ENCODE assay signal across 9 mouse cellular contexts in genomic region chr5:119626662-119627061, GRCm38 (mm10). TPM values are rescaled to one million over a fixed set of nuclear protein-coding genes. Genes with fewer than 3 reads are reported as not detected.
DNase-seq lines count a peak whose midpoint lies in the region; ATAC-seq and TF ChIP-seq lines count a peak whose summit lies in the region.
"Had no signal": no experiment of that assay in that cellular context is flagged by ENCODE, and none has a peak within 500 bp of the region (broad histone marks: within the 10 kb centered on the region; RNA-seq: fewer than 3 reads in every experiment).

No protein-coding gene starts in this region.

- H3K36me3 ChIP-seq in lung, embryonic 16.5 days (ENCODE audit: control insufficient read depth, insufficient read depth, low read length), result no peaks in the 10 kb centered on the region
- no peaks in the 10 kb centered on the region for H3K36me3 ChIP-seq in hindbrain, postnatal 0 days (ENCODE audit: insufficient read depth, low read length)
- H3K36me3 ChIP-seq in neural tube, embryonic 12.5 days, result no peaks in the 10 kb centered on the region
- H3K36me3 ChIP-seq: liver, embryonic 15.5 days had no signal

- H3K4me3 ChIP-seq in lung, embryonic 16.5 days (ENCODE audit: low read length), result peak overlapping the region; percentile 38
- no peak overlapping the region for H3K4me3 ChIP-seq in lung, adult 2 months (replicated peaks; ENCODE audit: extremely low read depth, low read depth, low read length)
- 0 out of 2 replicates have a peak overlapping the region, but pooled peaks have one; percentile 18 for H3K4me3 ChIP-seq in hindbrain, postnatal 0 days (ENCODE audit: low read length)
- H3K4me3 ChIP-seq in neural tube, embryonic 12.5 days, result peak overlapping the region; percentile 9
- H3K4me3 ChIP-seq: liver, embryonic 15.5 days had no signal

- peaks cover 40% of the 10 kb centered on the region for H3K4me1 ChIP-seq in lung, embryonic 16.5 days (replicated peaks; ENCODE audit: control insufficient read depth, insufficient read depth, low read length)
- H3K4me1 ChIP-seq in lung, adult 2 months (ENCODE audit: control insufficient read depth, insufficient read depth, low read length), result peaks cover 3% of the 10 kb centered on the region; the same call in 1 of the 2 replicates
- 0 out of 2 replicates have a peak, but pooled peaks cover 8% of the 10 kb centered on the region for H3K4me1 ChIP-seq in hindbrain, postnatal 0 days (ENCODE audit: insufficient read depth, low read length)
- peaks cover 14% of the 10 kb centered on the region for H3K4me1 ChIP-seq in neural tube, embryonic 12.5 days
- H3K4me1 ChIP-seq: liver, embryonic 15.5 days had no signal

- H3K27me3 ChIP-seq in lung, embryonic 16.5 days (ENCODE audit: control insufficient read depth, insufficient read depth, low read depth, low read length), result peaks cover 11% of the 10 kb centered on the region
- H3K27me3 ChIP-seq in hindbrain, postnatal 0 days (ENCODE audit: insufficient read depth, low read length), result peaks cover 31% of the 10 kb centered on the region
- peaks cover 54% of the 10 kb centered on the region for H3K27me3 ChIP-seq in neural tube, embryonic 12.5 days (replicated peaks)

- peak overlapping the region; percentile 90 for H3K27ac ChIP-seq in lung, embryonic 16.5 days (ENCODE audit: low read length)
- H3K27ac ChIP-seq in hindbrain, postnatal 0 days, result no peak overlapping the region
- H3K27ac ChIP-seq in neural tube, embryonic 12.5 days, result no peak overlapping the region
- H3K27ac ChIP-seq: liver, embryonic 15.5 days had no signal

- no peaks in the 10 kb centered on the region for H3K9me3 ChIP-seq in lung, embryonic 16.5 days (ENCODE audit: control insufficient read depth, low read length)
- H3K9me3 ChIP-seq in hindbrain, postnatal 0 days (ENCODE audit: low read length), result no peaks in the 10 kb centered on the region
- no peaks in the 10 kb centered on the region for H3K9me3 ChIP-seq in neural tube, embryonic 12.5 days
- H3K9me3 ChIP-seq: liver, embryonic 15.5 days had no signal

- intact Hi-C loops in left cerebral cortex, postnatal 14 days (cut with DNase I), result no loop called here

- TF ChIP-seq POLR2A in lung, adult 2 months (IDR thresholded peaks at IDR 0.05; ENCODE audit: borderline replicate concordance, extremely low read depth, low read depth, low read length), result no peak

- H3K4me2 ChIP-seq in lung, embryonic 16.5 days (ENCODE audit: low read depth, low read length), result peak overlapping the region; percentile 63
- peak overlapping the region; percentile 47 for H3K4me2 ChIP-seq in hindbrain, postnatal 0 days (ENCODE audit: low read depth, low read length)
- H3K4me2 ChIP-seq in neural tube, embryonic 12.5 days (replicated peaks), result peak overlapping the region; percentile 46
- H3K4me2 ChIP-seq: liver, embryonic 15.5 days had no signal

- TF ChIP-seq CTCF in lung, adult 2 months (IDR thresholded peaks at IDR 0.05; ENCODE audit: insufficient read depth, low read length), result no peak
- no peak; the same call in 1 of the 2 replicates for TF ChIP-seq CTCF in hindbrain, postnatal 0 days (IDR thresholded peaks at IDR 0.05; ENCODE audit: low read depth)

- 1% methylated on average over 22 of the region's 22 CpGs for WGBS in lung, embryonic 16.5 days
- 10% methylated on average over 22 of the region's 22 CpGs for WGBS in lung, adult 2 months
- 2% methylated on average over 22 of the region's 22 CpGs for WGBS in hindbrain, postnatal 0 days
- WGBS in neural tube, embryonic 12.5 days, result 1% methylated on average over 22 of the region's 22 CpGs

- H3K9ac ChIP-seq in lung, embryonic 16.5 days (ENCODE audit: low read length), result peak overlapping the region; percentile 58
- H3K9ac ChIP-seq in hindbrain, postnatal 0 days (replicated peaks; ENCODE audit: low read length), result 0 out of 2 replicates have a peak overlapping the region, but pooled peaks have one; percentile 13
- H3K9ac ChIP-seq in neural tube, embryonic 12.5 days, result no peak overlapping the region
- H3K9ac ChIP-seq: liver, embryonic 15.5 days had no signal

- DNase-seq in adrenal gland, adult (ENCODE audit: inconsistent age in 2 of 2, low spot score in 1 of 2), result peak; percentile 78 to 91
- DNase-seq in adrenal gland, adult 8-10 months, result no peak
- DNase-seq in lung, adult 2 months, result no peak
- peak; percentile 56 for DNase-seq in hindbrain, postnatal 0 days (ENCODE audit: low spot score)
- DNase-seq in urinary bladder, adult 2 months (ENCODE audit: low spot score), result no peak
- DNase-seq in left cerebral cortex, postnatal 14 days (ENCODE audit: low spot score in 2 of 2), result no peak

- ATAC-seq in lung, embryonic 16.5 days (ENCODE audit: low read depth), result peak; percentile 35
- peak; percentile 66 for ATAC-seq in hindbrain, postnatal 0 days
- ATAC-seq in neural tube, embryonic 12.5 days (ENCODE audit: low FRiP score, low read depth), result no peak

RNA-seq across cellular contexts. Expression of gene Tbx3, which starts 43.8 kb away (rescaled TPM):
- total RNA-seq in adrenal gland, adult 8-10 months (2022), result 100 to 1,000 TPM; 299 to 549 (median 400) TPM
- polyA plus RNA-seq in lung, embryonic 16.5 days (2015; fragmentation: Nextera tagmentation; extraction: Ambion mirVana), result 53.4 and 65.3 TPM in 2 replicates
- 135 and 160 TPM in 2 replicates for polyA plus RNA-seq in lung, adult 2 months (2012; rRNA removed)
- 1.3 and 6.7 TPM in 2 replicates for total RNA-seq in hindbrain, postnatal 0 days (2014; rRNA removed)
- polyA plus RNA-seq in hindbrain, postnatal 0 days (2015; fragmentation: Nextera tagmentation; extraction: Ambion mirVana), result 2.4 and 2.9 TPM in 2 replicates
- polyA plus RNA-seq in neural tube, embryonic 12.5 days (2016; fragmentation: Nextera tagmentation; extraction: Ambion mirVana), result 8.6 and 11.0 TPM in 2 replicates
- 40.4 and 54.3 TPM in 2 replicates for polyA plus RNA-seq in urinary bladder, adult 2 months (2012; rRNA removed)
- 1 to 10 TPM; 3.6 to 5.0 TPM for total RNA-seq in left cerebral cortex, postnatal 14 days (2021)

Comparison
In these comparisons a context has a peak if more than half of its experiments do, and no peak if none do; other contexts are left out.
1. DNase-seq: peak in adrenal gland, adult (2 of 2) and hindbrain, postnatal 0 days (single experiment); none in adrenal gland, adult 8-10 months (single experiment), lung, adult 2 months (single experiment), urinary bladder, adult 2 months (single experiment) and left cerebral cortex, postnatal 14 days (0 of 2).
2. Peak in every context shown above with its lines, with median percentiles within 50 percentile points of each other: H3K4me2 ChIP-seq.